Mouse (Mus musculus): ENCODE results near the gene Cyb561d2. TPM values are rescaled to one million over a fixed set of nuclear protein-coding genes. Genes with fewer than 3 reads are reported as not detected.
"Not testable (repeated sequence)": the region's sequence is repeated elsewhere in the genome, so short reads cannot be mapped to it uniquely, and the experiment has no call there.

Cyb561d2 gene
- total RNA-seq (2021) = 10 to 100 TPM; 19.2 to 21.7 TPM
- long read RNA-seq, experiment 1, transcript Cyb561d2-205 (4 exons, 1,162 nt) = major isoform, 19 of 27 reads
- long read RNA-seq, experiment 1, transcript Cyb561d2-201 (3 exons, 1,786 nt) = minor isoform, 5 of 27 reads
- long read RNA-seq, experiment 1, partial matches to known transcripts = 0 of 27 reads
- long read RNA-seq, experiment 1, other reads (novel, unspliced or antisense) = 2 of 27 reads
- long read RNA-seq, experiment 2, transcript Cyb561d2-205 (4 exons, 1,162 nt) = major isoform, 29 of 49 reads
- long read RNA-seq, experiment 2, partial matches to known transcripts = 2 of 49 reads
- long read RNA-seq, experiment 2, other reads (novel, unspliced or antisense) = 11 of 49 reads

DNA sequence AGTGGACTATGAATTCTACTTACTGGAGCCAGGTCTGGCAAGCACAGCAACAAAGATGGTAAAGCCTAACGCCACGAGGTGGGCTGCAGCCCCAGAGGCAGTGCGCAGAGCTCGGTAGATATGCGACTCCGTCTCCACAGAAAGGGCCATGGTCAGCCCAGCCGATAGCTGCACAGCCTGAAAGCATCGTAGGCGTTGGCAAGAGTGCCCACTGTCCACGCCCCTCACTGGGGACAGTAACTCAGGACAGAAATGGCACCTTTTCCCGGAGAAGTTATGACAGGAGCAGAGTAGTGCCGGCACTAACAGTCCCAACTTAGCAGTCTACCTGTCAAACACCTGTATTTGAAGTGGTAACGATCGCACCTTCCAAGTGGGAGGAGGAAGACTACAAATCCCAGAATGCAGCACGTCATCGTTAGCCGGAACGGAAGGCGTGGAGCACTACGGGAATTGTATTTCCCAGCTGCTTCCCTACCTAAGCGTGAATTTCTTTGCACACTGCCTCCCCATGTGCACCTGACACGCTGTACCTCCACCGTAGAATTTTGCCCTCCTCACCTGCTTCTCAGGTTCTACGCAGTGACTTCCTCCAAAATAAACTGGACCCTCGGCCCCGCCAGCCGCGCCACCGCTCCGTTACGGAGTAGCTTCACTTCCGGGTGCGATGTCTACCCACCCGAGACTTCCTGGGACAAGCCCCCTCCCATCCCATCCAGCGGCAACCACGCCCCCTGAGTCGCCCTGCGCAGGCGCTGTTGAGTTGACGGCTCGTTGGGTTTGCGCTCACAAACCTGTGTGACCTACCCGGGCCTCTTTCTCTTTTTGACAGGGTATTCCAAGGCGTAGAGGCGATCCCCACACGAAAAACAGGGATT lies at the start of gene Cyb561d2, which contains the start of gene Nprl2:
Gene Cyb561d2, minus strand, starts transcription at position 720 of the 878 bp plus-strand sequence.
Gene Nprl2, plus strand, starts transcription at position 753 of the 878 bp plus-strand sequence.
- DNase-seq (ENCODE audit: low spot score in 2 of 2) = peak; percentile 83 to 92

DNA sequence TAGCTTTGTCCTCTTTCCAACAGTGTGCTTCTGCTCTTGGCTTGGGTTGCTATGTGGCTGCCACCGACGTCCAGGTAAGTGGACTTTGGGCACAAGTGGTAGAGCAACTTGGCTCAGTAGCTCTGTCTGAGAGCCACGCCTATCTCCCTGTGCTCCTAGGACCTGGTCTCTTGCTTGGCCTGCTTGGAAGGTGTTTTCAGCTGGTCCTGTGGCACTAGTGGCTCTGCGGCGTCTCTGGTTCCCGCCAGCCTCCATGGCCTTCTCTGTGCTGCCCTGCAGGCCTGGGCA lies 48.7 kb upstream of the Cyb561d2 start:
- DNase-seq (ENCODE audit: low spot score in 2 of 2) = no peak

DNA sequence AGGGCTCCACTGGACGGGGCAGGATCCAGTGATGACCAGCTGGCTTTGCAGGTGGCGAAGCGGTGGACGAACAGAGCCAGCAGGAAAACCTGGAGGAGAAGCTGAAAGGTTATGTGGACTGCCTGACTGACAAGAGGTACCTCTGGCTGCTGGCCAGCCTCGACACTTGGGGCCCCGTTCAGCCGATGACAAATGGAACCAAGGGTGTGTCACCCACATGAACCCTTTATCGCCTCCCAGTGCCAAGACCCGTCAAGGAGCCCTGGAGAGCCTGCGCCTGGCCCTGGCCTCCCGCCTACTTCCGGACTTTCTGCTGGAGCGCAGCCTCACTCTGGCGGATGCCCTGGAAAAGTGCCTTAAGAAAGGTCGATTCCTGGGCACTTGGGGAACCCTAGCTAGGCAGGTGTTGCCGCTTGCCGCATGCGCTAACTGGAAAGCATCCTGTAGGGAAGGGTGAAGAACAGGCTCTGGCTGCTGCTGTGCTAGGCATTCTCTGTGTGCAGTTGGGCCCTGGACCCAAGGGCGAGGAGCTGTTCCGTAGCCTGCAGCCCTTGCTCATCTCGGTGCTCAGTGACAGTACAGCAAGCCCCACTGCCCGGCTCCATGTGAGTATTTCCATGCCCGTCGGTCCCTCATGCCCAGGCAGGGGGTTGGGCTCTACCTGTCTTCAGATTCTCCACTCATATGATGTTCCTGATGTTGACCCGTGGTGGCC lies 48.2 kb upstream of the Cyb561d2 start:
- no peak for DNase-seq (ENCODE audit: low spot score in 2 of 2)

DNA sequence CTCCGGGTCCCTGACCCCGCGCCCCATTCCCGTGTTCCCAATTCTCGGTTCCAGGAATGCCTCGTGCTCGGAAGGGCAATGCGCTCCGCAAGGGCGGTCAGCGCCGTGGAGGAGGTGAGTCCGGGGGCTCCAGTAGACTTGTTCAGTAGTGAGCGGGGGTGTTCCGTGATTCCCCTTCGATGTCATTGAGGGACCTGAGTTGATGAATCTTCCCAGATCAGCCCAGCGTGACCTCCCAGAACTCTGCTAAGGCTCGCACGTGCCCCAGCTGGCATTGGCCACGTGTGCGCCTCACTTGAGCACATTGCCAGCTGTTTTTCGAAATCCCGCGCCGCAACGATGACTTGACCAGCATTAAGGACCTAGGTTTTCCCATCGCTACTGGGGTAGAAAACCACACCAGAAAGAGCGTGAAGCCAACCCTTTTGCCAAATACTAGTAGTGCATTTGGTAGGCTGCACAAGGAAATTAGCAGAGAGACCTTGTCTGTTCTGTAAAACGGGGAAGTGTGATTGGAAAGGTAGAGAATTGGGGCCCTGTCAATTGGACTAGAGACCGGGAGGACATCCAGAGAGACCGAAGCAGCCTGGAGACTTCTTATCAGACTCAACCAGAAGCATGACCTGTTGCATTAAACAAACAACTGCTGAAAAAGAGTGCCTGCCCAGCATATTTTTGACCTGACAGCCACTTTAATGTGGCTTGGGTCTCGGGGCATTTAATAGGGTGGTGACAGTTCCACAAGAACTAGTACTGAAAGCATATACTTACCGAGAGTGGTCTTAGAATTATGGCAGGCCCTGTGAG lies 46.0 kb upstream of the Cyb561d2 start:
- no peak for DNase-seq (ENCODE audit: low spot score in 2 of 2)

DNA sequence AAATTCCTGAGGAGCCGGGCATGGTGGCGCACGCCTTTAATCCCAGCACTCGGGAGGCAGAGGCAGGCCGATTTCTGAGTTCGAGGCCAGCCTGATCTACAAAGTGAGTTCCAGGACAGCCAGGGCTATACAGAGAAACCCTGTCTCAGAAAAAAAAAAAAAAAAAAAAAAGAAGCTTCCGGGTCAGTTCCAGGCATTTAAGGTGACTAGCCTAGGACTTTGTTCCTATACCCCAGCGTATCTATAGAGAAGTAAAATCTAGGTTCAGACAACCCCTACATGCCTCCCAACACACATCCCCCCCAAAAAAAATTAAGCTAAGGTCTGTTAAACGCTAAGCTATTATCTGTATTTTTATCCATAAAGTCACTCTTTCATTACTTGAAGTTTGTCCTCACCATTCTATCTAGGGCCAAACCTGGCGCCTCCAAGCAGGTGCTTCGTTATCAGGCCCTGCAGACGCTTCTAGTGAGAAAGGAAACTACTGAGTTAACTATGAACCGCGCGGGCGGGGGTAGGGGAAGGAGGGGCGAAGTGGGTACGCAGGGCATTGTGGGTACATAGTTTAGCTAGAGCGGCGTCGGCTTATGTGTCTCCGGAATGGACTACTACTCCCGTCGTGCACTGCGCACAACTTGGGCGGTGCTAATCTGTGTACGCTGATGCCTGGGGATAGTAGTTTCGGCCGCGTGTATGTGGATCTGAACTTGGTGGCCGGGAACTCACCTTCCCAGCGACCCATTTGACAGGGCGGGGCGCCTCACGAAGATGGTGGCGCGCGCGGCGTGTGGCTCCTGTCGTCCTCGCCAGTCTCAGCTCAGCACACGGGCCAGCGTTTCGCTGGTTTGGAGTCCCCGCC lies 45.2 kb upstream of the Cyb561d2 start, which contains the start of gene Ifrd2:
Gene Ifrd2, plus strand, starts transcription at position 669 of the 859 bp plus-strand sequence.
- DNase-seq (ENCODE audit: low spot score in 2 of 2) = peak; percentile 67 to 92

DNA sequence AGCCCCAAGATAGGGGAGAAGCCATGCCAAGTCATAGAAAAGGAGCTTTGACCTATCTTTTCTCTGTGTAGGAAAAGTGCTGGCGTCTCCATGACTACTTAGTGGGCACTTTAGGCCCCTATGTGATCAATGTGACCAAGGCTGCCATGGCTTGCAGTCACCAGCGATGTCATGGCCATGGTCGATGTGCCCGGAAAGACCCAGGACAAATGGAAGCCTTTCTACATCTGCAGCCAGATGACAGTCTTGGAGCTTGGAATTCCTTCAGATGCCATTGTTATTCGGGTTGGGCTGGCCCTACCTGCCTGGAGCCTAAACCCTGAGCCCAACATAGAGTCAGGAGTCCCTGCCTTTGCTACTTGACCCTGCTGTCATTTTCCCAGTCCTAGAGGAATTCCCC lies 44.5 kb upstream of the Cyb561d2 start:
- DNase-seq (ENCODE audit: low spot score in 2 of 2) = no peak

DNA sequence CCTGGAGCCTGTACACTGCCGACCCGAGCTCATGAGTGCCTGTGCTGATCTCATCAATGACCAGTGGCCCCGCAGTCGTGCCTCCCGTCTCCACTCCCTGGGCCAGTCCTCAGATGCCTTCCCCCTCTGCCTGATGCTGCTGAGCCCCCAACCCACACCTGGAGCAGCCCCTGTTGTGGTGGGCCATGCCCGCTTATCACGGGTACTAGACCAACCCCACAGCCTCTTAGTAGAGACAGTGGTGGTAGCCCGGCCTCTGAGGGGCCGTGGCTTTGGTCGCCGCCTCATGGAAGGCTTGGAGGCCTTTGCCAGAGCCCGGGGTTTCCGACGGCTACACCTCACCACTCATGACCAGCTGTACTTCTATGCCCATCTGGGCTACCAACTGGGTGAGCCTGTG lies 41.2 kb upstream of the Cyb561d2 start:
- no peak for DNase-seq (ENCODE audit: low spot score in 2 of 2)

DNA sequence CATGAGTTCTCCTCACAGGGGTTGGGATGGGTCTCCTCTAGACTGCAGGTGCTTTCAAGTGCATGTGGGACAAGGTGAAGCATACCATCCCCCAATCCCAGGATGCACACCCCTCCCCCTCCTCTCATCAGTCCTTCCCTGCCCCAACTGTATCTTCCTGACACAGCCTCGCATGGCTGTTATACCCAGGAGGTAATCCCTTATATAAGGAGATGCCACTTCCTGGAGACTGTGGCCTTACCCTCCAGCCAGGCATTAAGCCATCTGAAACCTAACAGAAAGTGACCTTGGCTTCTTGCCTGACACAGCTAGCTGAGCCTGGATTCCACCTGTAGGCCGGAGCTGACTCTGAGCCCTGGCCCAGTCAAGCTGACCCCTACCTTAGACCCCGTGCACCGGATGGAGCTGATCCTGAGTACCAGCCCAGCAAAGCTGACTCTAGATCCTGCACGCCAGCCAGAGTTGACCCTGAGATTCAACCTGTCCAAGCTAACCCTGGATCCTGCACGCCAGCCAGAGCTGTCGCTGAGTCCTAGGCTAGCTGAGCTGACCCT lies 40.6 kb upstream of the Cyb561d2 start:
- no peak for DNase-seq (ENCODE audit: low spot score in 2 of 2)

DNA sequence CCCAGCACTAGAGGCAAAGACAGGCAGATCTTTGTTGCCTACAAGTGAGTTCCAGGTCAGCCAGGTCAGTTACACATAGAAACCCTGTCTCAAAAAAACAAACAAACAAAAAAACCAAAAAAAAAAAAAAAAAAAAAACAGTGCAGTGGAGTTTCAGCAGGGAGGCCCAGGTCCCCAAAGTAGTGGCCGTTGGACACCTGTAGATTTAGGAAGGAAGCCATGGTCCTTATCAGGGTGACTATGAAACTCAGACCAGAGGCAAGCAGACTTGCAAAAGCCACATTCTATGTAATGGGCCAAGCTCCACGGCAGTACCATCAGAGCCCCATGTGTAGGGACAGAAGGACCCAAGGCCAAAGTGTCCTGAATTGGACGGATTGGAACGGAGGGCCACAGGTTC lies 39.6 kb upstream of the Cyb561d2 start:
- no peak for DNase-seq (ENCODE audit: low spot score in 2 of 2)

DNA sequence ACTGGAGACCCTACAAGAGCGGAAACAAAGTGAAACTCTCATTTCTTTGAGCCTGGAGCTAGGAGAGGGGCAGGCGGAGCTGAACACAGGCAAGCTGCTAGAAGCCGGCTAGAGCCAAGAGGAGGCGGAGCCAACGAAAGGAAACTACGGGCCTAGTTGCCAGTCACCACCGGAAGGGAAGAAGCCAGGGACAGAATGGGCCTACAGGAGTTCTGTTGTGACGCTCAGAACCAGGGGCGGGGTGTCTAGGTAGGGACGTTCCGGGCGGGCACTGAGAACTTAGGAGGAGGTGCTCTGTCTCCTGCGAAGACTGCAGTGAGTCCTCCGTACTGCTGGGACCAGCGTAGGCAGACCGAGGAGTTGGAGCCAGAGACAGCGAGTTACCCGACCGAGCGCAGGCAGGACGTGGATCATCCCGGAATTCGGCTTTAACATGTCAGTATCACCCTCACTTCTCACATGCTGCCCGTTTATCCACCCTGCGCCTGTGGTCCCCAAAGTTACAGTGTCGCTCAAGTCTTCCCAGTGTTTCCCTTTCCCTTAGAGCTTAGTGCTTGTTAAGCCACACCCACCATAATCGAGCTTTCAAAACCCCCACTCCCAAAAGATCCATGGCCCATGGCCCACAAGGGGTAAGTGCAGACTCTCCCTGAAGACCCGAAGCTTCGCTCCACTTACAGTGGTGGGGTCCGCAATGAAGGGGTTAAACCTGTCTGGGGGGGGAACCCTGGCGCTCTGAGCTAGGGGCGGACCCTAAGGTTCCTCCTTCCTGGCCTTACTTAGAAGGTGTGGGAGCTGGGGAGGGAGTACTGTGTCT lies 38.7 kb upstream of the Cyb561d2 start, which contains the start of gene Hyal3:
Gene Hyal3, plus strand, starts transcription at position 318 of the 817 bp plus-strand sequence.
- DNase-seq (ENCODE audit: low spot score in 2 of 2) = peak; percentile 60 to 80

DNA sequence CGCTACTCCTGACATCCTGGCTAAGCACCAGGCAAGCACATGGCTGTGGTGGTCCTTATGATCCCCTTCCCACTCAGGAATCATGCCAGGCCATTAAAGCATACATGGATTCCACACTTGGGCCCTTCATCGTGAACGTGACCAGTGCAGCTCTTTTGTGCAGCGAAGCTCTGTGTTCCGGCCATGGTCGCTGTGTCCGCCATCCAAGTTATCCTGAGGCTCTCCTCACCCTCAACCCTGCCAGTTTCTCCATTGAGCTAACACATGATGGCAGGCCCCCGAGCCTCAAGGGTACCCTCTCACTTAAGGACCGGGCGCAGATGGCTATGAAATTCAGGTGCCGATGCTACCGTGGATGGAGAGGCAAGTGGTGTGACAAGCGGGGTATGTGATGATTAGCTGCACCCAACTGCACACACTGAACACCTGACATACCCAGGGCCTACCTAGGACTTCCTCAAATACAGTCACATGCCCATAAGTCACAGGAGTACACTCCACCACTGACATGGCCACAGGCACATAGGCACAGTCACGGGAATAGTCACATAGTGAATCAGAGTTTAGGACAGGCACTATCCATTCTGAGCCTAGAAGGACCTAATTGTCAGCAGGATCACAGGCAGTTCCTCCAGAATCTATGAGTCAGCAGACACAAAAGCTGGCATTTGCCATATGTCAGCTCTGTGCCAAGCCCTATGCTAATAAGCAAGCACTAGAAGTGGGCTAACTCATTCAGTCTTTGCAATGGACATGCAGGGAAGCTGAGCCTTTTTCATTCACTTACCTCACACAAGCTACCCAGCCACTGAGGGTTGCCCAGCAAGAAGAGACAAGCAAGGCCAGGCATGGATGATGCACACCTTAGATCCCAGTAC lies 37.3 kb upstream of the Cyb561d2 start:
- no peak for DNase-seq (ENCODE audit: low spot score in 2 of 2)

DNA sequence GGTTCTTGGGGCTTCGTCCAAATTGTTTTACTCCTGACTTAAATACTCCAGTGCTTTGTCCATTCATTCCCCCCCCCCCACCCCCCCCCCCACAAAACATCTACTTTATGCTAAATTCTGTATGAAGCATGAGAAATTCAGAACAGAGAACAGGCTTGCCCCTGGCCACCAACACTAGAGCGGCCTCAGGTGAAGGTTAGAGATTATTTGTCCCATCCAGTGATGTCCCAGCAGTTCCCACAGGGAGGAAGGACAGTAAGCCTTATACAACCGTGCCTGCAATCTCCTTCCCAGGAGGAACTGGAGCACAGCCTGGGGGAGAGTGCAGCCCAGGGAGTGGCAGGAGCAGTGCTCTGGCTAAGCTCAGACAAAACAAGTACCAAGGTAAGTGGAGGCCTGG lies 36.6 kb upstream of the Cyb561d2 start, which contains the start of gene Naa80:
Gene Naa80, plus strand, starts transcription at position 301 of the 400 bp plus-strand sequence.
- no peak for DNase-seq (ENCODE audit: low spot score in 2 of 2)

DNA sequence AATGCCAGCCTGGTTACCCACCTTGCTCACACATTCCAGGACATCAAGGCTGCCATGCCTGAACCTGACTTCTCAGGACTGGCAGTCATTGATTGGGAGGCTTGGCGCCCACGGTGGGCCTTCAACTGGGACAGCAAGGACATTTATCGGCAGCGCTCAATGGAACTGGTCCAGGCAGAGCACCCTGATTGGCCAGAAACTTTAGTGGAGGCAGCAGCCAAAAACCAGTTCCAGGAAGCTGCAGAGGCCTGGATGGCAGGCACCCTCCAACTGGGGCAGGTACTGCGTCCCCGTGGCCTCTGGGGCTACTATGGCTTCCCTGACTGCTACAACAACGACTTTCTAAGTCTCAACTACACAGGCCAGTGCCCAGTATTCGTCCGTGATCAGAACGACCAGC lies 35.9 kb upstream of the Cyb561d2 start:
- DNase-seq (ENCODE audit: low spot score in 2 of 2) = no peak

DNA sequence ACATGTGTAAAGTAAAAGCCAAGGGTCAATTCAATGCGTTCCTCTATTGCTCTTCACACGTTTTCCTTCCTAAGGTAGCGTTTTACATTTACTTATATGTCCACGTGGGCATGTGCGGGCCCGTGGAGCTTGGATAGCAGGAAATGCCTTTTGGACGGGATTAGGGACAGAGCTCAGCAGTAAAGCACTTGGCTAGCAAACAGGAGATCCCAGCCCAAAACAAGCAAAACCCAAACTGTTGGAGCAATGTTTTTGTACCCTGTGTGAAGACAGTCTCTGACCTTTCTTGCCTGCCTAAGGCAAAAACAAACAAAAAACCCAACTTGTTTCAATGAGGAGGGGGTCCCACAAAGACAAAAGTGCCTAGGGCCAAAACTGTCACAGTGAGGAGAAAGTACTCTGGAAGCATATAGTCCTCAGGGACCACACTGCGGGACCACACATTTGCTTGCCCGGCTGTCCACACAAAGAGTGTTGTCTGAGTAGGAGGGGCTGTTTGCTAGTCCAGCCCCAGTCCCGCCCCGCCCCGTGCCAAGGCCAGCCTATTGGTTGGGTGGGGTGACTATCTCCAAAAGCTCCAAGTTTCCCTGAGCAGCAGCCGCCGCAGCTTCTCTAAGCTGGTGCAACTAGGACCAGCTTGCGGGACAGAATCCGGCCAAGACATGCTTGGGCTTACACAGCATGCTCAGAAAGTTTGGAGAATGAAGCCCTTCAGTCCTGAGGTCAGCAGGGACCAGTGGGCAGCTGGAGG lies 34.5 kb upstream of the Cyb561d2 start, which contains the start of gene Hyal1:
Gene Hyal1, plus strand, starts transcription at position 571 of the 751 bp plus-strand sequence.
- DNase-seq (ENCODE audit: low spot score in 2 of 2) = peak; percentile 46 to 75

DNA sequence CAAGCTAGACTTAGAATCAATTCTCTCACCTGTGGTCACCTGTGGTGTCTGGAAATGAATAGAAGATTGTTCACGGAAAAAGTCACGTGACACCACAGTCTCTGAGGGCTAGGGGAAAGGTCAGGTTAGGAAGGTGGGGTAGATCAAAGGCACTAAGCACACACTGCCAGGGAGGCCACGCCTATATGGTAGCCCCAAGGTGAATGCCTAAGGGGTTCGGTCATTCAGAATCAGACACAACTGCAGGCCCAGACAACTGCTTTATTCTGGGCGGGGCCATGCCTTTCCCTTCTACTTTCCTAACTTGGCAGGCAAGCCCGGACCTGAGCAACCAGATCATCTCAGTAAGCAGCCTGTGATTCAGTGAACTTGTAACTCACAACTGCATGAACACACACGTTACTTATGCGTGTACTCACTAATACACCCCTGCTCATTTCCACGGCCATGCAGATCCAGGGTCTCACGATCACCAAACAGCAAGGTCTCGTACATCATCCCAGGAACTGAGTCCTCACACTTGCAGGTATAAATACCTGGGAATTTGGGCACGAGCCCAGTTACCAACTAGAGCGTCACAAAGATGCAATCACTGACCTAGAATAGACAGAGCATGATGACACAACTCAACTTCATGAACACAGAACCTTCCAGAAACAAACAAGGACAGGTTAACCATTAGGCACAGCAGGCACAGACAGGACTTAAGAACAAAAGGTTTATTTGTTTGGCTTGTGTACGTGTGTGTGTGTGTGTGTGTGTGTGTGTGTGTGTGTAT lies 33.8 kb upstream of the Cyb561d2 start:
- no peak for DNase-seq (ENCODE audit: low spot score in 2 of 2)

DNA sequence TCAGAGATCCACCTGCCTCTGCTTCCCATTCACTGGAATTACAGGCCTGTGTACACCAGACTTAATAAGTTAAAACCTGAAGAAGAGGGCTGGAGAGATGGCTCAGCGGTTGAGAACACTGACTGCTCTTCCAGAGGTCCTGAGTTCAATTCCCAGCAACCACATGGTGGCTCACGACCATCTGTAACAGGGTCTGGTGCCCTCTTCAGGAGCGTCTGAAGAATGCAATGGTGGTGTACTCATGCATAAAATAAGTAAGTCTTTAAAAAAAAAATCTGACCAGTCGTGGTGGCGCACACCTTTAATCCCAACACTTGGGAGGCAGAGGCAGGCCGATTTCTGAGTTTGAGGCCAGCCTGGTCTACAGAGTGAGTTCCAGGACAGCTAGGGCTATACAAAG lies 31.8 kb upstream of the Cyb561d2 start:
- DNase-seq (ENCODE audit: low spot score in 2 of 2) = not testable (repeated sequence)
